Mouse (Mus musculus) bone marrow, adult 2 months (tissue): ENCODE data around the gene Peak1.

Source experiments
- CTCF ChIP-seq: fragments of 200-500 bp; IDR thresholded peaks from 2 replicates; pipeline ENCODE4 v1.5.1; 2011; ENCODE audit warnings: low read length, control low read depth; ENCODE audit not compliant: control insufficient read depth, insufficient read depth
- POLR2A ChIP-seq: fragments of 200-500 bp; IDR thresholded peaks from 2 replicates; pipeline ENCODE4 v1.6.1; 2011; ENCODE audit warnings: low read depth, mild to moderate bottlenecking, control low read depth, low read length, borderline replicate concordance; ENCODE audit not compliant: control insufficient read depth

GRCm38 (mm10) chr9:56463046-56463445 lies 45.2 kb upstream of the Peak1 start:
- TF ChIP-seq POLR2A: no peak
- TF ChIP-seq CTCF: no peak
